Mouse (Mus musculus) heart, postnatal 0 days (tissue): ENCODE data around the gene Nol8.

Experiments used
- CTCF ChIP-seq: IDR thresholded peaks from 2 replicates; pipeline ENCODE4 v1.5.1; 2016; ENCODE audit warnings: antibody characterized with exemption, control low read depth, low read depth
- EP300 ChIP-seq: IDR thresholded peaks from 2 replicates; pipeline ENCODE4 v1.6.1; 2016; ENCODE audit warnings: antibody characterized with exemption, low read depth

DNA sequence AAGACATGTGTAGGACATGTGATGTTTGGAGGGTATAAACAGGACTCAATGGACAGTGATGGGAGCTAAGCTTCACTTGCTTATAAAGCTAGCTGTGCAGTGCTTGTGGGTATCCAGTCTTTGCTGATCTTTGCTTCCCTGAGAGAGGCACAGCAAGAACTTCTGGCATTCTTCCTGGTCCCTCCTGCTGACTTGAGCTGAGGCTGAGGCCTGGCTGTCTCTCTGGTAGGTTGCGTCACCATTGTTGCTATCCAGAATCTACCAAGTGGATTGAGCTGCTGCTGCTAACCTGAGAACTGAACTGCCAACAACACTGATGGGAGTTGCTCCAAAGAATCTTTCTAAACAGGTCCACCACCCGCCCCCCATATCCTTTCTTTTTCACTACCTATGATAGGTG is 23.8 kb upstream of the Nol8 start:
- TF ChIP-seq CTCF, result no peak
- TF ChIP-seq EP300, result no peak
